Mouse (Mus musculus): ENCODE results near the gene Hsf2bp. TPM values are rescaled to one million over a fixed set of nuclear protein-coding genes. Genes with fewer than 3 reads are reported as not detected.
"Not testable (repeated sequence)": the region's sequence is repeated elsewhere in the genome, so short reads cannot be mapped to it uniquely, and the experiment has no call there.

Hsf2bp gene
- polyA plus RNA-seq (2015; fragmentation: Nextera tagmentation; extraction: Ambion mirVana): 0.13 and 0.20 TPM in 2 replicates

GRCm38 (mm10) chr17:32035609-32036508 lies at the start of gene Hsf2bp, which contains the start of gene Rrp1b:
Hsf2bp (minus strand) TSS chr17:32036349.
Rrp1b (plus strand) TSS chr17:32036100.
- Histone ChIP-seq H3K9me3 (replicated peaks; ENCODE audit: control insufficient read depth, low read length) (no peaks in the 10 kb centered on the region), H3K4me1 (ENCODE audit: control insufficient read depth, insufficient read depth, low read length) (peaks cover 14% of the 10 kb centered on the region), H3K9ac (ENCODE audit: low read length) (peak within 1 kb of the TSS; percentile 91), H3K4me2 (ENCODE audit: low read depth, low read length) (peak within 1 kb of the TSS; percentile 85), H3K27ac (ENCODE audit: low read length) (peak within 1 kb of the TSS; percentile 79), H3K36me3 (ENCODE audit: control insufficient read depth, insufficient read depth) (no peaks in the 10 kb centered on the region), H3K27me3 (ENCODE audit: control insufficient read depth, insufficient read depth, low read length) (no peaks in the 10 kb centered on the region), H3K4me3 (ENCODE audit: low read length) (peak within 1 kb of the TSS; percentile 89)
- 5% methylated on average over 52 of the region's 52 CpGs for WGBS
- ATAC-seq (replicated peaks; ENCODE audit: extremely low read depth, insufficient read depth, low FRiP score): peak; percentile 94

GRCm38 (mm10) chr17:32083351-32083750 lies 47.2 kb upstream of the Hsf2bp start:
- H3K27ac ChIP-seq (ENCODE audit: low read length): no peak overlapping the region
- H3K9me3 ChIP-seq (replicated peaks; ENCODE audit: control insufficient read depth, low read length): no peaks in the 10 kb centered on the region; the same call in 1 of the 2 replicates
- H3K9ac ChIP-seq (ENCODE audit: low read length): no peak overlapping the region
- 83% methylated on average over 2 of the region's 2 CpGs for whole genome bisulfite sequencing
- no peak overlapping the region for H3K4me3 ChIP-seq (ENCODE audit: low read length)
- H3K36me3 ChIP-seq (ENCODE audit: control insufficient read depth, insufficient read depth): no peaks in the 10 kb centered on the region
- no peaks in the 10 kb centered on the region for H3K27me3 ChIP-seq (ENCODE audit: control insufficient read depth, insufficient read depth, low read length)
- no peaks in the 10 kb centered on the region for H3K4me1 ChIP-seq (ENCODE audit: control insufficient read depth, insufficient read depth, low read length)
- H3K4me2 ChIP-seq (ENCODE audit: low read depth, low read length): no peak overlapping the region
- ATAC-seq (replicated peaks; ENCODE audit: extremely low read depth, insufficient read depth, low FRiP score): no peak

GRCm38 (mm10) chr17:32075164-32075563 lies 39.0 kb upstream of the Hsf2bp start:
- no peak overlapping the region for H3K4me3 ChIP-seq (ENCODE audit: low read length)
- H3K9me3 ChIP-seq (replicated peaks; ENCODE audit: control insufficient read depth, low read length): no peaks in the 10 kb centered on the region; the same call in 1 of the 2 replicates
- 0 out of 2 replicates have a peak, but pooled peaks have one; percentile 39 for ATAC-seq (replicated peaks; ENCODE audit: extremely low read depth, insufficient read depth, low FRiP score)
- 5% methylated on average over 2 of the region's 2 CpGs for WGBS
- no peak overlapping the region for H3K4me2 ChIP-seq (ENCODE audit: low read depth, low read length)
- no peak overlapping the region for H3K9ac ChIP-seq (ENCODE audit: low read length)
- H3K36me3 ChIP-seq (ENCODE audit: control insufficient read depth, insufficient read depth): no peaks in the 10 kb centered on the region
- H3K27ac ChIP-seq (ENCODE audit: low read length): no peak overlapping the region
- no peaks in the 10 kb centered on the region for H3K4me1 ChIP-seq (ENCODE audit: control insufficient read depth, insufficient read depth, low read length)
- no peaks in the 10 kb centered on the region for H3K27me3 ChIP-seq (ENCODE audit: control insufficient read depth, insufficient read depth, low read length)

- H3K4me1 ChIP-seq (ENCODE audit: control insufficient read depth, insufficient read depth, low read length): no peaks in the 10 kb centered on the region
- ATAC-seq (replicated peaks; ENCODE audit: extremely low read depth, insufficient read depth, low FRiP score): no peak
- H3K27ac ChIP-seq (ENCODE audit: low read length): no peak overlapping the region
- H3K9ac ChIP-seq (ENCODE audit: low read length): no peak overlapping the region
- no peaks in the 10 kb centered on the region for H3K36me3 ChIP-seq (ENCODE audit: control insufficient read depth, insufficient read depth)
- no peaks in the 10 kb centered on the region for H3K27me3 ChIP-seq (ENCODE audit: control insufficient read depth, insufficient read depth, low read length)
- H3K4me3 ChIP-seq (ENCODE audit: low read length): no peak overlapping the region
- 58% methylated on average over 4 of the region's 4 CpGs for WGBS
- no peak overlapping the region for H3K4me2 ChIP-seq (ENCODE audit: low read depth, low read length)
- H3K9me3 ChIP-seq (replicated peaks; ENCODE audit: control insufficient read depth, low read length): peaks cover 4% of the 10 kb centered on the region; the same call in 1 of the 2 replicates
Observed at GRCm38 (mm10) chr17:32074658-32075057, 38.5 kb upstream of the Hsf2bp start.

GRCm38 (mm10) chr17:32073359-32073758 lies 37.2 kb upstream of the Hsf2bp start:
- Histone ChIP-seq H3K4me1 (ENCODE audit: control insufficient read depth, insufficient read depth, low read length) (no peaks in the 10 kb centered on the region), H3K9me3 (replicated peaks; ENCODE audit: control insufficient read depth, low read length) (peaks cover 4% of the 10 kb centered on the region; the same call in 1 of the 2 replicates), H3K4me3 (ENCODE audit: low read length) (no peak overlapping the region), H3K9ac (ENCODE audit: low read length) (no peak overlapping the region), H3K36me3 (ENCODE audit: control insufficient read depth, insufficient read depth) (no peaks in the 10 kb centered on the region), H3K27me3 (ENCODE audit: control insufficient read depth, insufficient read depth, low read length) (no peaks in the 10 kb centered on the region), H3K4me2 (ENCODE audit: low read depth, low read length) (no peak overlapping the region), H3K27ac (ENCODE audit: low read length) (no peak overlapping the region)
- ATAC-seq (replicated peaks; ENCODE audit: extremely low read depth, insufficient read depth, low FRiP score): no peak
- 2% methylated on average over 2 of the region's 2 CpGs for WGBS

- no peak for ATAC-seq (replicated peaks; ENCODE audit: extremely low read depth, insufficient read depth, low FRiP score)
Observed at GRCm38 (mm10) chr17:32068810-32069209, 32.7 kb upstream of the Hsf2bp start.

GRCm38 (mm10) chr17:32068381-32068780 lies 32.2 kb upstream of the Hsf2bp start:
- H3K36me3 ChIP-seq (ENCODE audit: control insufficient read depth, insufficient read depth): no peaks in the 10 kb centered on the region
- no peak overlapping the region for H3K9ac ChIP-seq (ENCODE audit: low read length)
- no peaks in the 10 kb centered on the region for H3K27me3 ChIP-seq (ENCODE audit: control insufficient read depth, insufficient read depth, low read length)
- peaks cover 5% of the 10 kb centered on the region for H3K4me1 ChIP-seq (ENCODE audit: control insufficient read depth, insufficient read depth, low read length)
- H3K4me3 ChIP-seq (ENCODE audit: low read length): no peak overlapping the region
- peaks cover 4% of the 10 kb centered on the region; the same call in 1 of the 2 replicates for H3K9me3 ChIP-seq (replicated peaks; ENCODE audit: control insufficient read depth, low read length)
- H3K4me2 ChIP-seq (ENCODE audit: low read depth, low read length): no peak overlapping the region
- no peak overlapping the region for H3K27ac ChIP-seq (ENCODE audit: low read length)
- 76% methylated on average over 11 of the region's 11 CpGs for WGBS
- no peak for ATAC-seq (replicated peaks; ENCODE audit: extremely low read depth, insufficient read depth, low FRiP score)

More at GRCm38 (mm10) chr17:32068810-32069209, 32.7 kb upstream of the Hsf2bp start:
- peaks cover 1% of the 10 kb centered on the region for H3K4me1 ChIP-seq (ENCODE audit: control insufficient read depth, insufficient read depth, low read length)
- H3K9me3 ChIP-seq (replicated peaks; ENCODE audit: control insufficient read depth, low read length): peaks cover 4% of the 10 kb centered on the region; the same call in 1 of the 2 replicates
- no peak overlapping the region for H3K27ac ChIP-seq (ENCODE audit: low read length)
- H3K36me3 ChIP-seq (ENCODE audit: control insufficient read depth, insufficient read depth): no peaks in the 10 kb centered on the region
- 81% methylated on average over 2 of the region's 2 CpGs for WGBS
- H3K27me3 ChIP-seq (ENCODE audit: control insufficient read depth, insufficient read depth, low read length): no peaks in the 10 kb centered on the region
- H3K4me3 ChIP-seq (ENCODE audit: low read length): no peak overlapping the region
- H3K4me2 ChIP-seq (ENCODE audit: low read depth, low read length): no peak overlapping the region
- H3K9ac ChIP-seq (ENCODE audit: low read length): no peak overlapping the region

- Histone ChIP-seq H3K4me1 (ENCODE audit: control insufficient read depth, insufficient read depth, low read length) (peaks cover 12% of the 10 kb centered on the region), H3K27ac (ENCODE audit: low read length) (no peak overlapping the region), H3K27me3 (ENCODE audit: control insufficient read depth, insufficient read depth, low read length) (no peaks in the 10 kb centered on the region), H3K4me2 (ENCODE audit: low read depth, low read length) (no peak overlapping the region), H3K9me3 (replicated peaks; ENCODE audit: control insufficient read depth, low read length) (peaks cover 4% of the 10 kb centered on the region; the same call in 1 of the 2 replicates), H3K36me3 (ENCODE audit: control insufficient read depth, insufficient read depth) (no peaks in the 10 kb centered on the region), H3K4me3 (ENCODE audit: low read length) (no peak overlapping the region), H3K9ac (ENCODE audit: low read length) (no peak overlapping the region)
- WGBS: 55% methylated on average over 9 of the region's 9 CpGs
- no peak for ATAC-seq (replicated peaks; ENCODE audit: extremely low read depth, insufficient read depth, low FRiP score)
Observed at GRCm38 (mm10) chr17:32067541-32067940, 31.4 kb upstream of the Hsf2bp start.

- H3K9ac ChIP-seq (ENCODE audit: low read length); H3K27ac ChIP-seq (ENCODE audit: low read length); H3K36me3 ChIP-seq (ENCODE audit: control insufficient read depth, insufficient read depth); ATAC-seq (replicated peaks; ENCODE audit: extremely low read depth, insufficient read depth, low FRiP score); H3K9me3 ChIP-seq (replicated peaks; ENCODE audit: control insufficient read depth, low read length); H3K27me3 ChIP-seq (ENCODE audit: control insufficient read depth, insufficient read depth, low read length); H3K4me2 ChIP-seq (ENCODE audit: low read depth, low read length); H3K4me3 ChIP-seq (ENCODE audit: low read length): not testable (repeated sequence)
- 48% methylated on average over 8 of the region's 8 CpGs for WGBS
- H3K4me1 ChIP-seq (ENCODE audit: control insufficient read depth, insufficient read depth, low read length): peaks cover 15% of the 10 kb centered on the region
Observed at GRCm38 (mm10) chr17:32064762-32065161, 28.6 kb upstream of the Hsf2bp start.
